Mouse (Mus musculus): Measurements from ENCODE around the gene Shisal1.

The Shisal1 gene

DNA sequence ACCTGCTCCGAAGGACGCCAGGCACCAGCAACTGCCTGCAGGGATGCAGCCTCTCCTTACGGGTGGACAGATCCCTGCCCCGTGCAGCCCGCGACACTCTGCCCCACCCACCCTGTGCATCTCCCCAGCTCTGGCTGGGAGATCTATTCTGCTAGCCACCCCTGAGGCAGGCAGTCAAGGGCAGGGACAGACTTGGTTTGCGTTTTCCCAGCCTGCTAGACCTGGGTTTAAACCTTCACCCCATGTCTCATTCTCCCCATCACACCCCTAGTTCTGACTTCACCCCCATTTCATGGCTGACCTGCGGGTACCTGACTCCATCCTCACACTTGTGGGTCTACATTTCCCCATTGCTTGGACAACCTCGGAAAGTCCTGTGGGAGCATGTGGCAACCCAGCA is at the start of gene Shisal1:
Gene Shisal1 (minus strand): TSS at position 101 of the 400 bp plus-strand sequence.
- DNase-seq: no peak

GRCm38 (mm10) chr15:84490486-84490885 is 43.6 kb upstream of the Shisal1 start:
- DNase-seq: no peak

GRCm38 (mm10) chr15:84484255-84484654 is 37.4 kb upstream of the Shisal1 start:
- no peak for DNase-seq

DNA sequence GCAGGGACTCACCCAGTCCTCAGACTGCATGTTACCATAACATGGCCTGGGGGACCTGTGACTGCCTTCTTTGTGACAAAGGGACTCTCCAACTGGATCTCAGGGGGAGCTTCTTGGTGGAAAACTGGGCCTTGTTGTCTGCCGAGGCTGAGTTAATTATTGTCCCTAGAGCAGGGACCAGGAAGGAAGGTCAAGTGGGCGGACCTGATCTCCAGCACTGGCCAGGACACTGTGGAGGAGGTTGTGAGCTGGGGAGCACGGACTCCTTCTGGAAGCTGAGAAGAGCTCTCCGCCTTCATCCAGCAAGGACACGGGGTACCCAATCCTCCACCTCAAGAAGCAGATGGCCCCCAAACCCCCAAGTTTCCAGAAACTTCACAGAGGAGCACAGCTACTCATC is 36.7 kb upstream of the Shisal1 start:
- DNase-seq: peak; percentile 79 to 86

GRCm38 (mm10) chr15:84481259-84481877 is 34.5 kb upstream of the Shisal1 start:
- peak; percentile 27 to 37 for DNase-seq

DNA sequence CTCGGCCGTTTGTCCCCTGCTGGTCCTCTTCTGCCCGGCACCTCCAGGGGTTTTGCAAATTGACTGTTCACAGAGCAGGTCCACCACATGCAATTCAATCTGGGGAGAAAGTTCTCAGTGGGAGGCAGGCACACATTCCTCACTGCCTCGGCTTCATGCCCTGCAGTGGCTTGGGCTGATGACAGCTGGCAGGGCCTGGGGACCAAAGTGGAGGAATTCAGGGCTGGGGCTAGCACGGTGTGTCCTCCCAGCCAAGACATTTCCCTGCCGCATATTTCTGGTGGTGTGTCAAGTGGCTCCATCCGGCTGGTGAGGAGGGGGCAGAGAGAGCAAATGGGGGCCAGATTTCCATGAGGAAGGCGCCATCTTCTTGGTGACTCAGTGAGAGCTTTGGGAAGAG is 22.5 kb upstream of the Shisal1 start:
- no peak for DNase-seq

DNA sequence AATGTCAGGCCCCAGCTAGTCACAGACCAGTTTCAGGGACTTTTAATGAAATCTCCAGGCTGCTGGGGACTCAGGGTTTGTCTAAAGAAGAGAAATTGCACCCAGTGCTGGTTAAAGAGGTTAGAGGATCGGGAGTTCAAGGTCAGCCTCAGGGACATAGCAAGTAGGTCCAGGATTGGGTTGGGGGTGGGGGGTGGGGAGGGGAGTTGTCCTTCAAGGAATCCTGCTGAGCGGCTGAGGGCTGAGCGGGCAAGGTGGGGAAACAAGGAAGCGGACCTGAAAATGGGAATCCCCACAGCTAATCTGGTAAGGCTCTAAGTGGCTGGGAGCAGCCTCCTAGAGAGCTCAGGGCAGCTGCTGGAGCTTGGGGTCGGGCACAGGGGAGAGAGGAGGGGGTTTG is 20.9 kb upstream of the Shisal1 start:
- no peak for DNase-seq

DNA sequence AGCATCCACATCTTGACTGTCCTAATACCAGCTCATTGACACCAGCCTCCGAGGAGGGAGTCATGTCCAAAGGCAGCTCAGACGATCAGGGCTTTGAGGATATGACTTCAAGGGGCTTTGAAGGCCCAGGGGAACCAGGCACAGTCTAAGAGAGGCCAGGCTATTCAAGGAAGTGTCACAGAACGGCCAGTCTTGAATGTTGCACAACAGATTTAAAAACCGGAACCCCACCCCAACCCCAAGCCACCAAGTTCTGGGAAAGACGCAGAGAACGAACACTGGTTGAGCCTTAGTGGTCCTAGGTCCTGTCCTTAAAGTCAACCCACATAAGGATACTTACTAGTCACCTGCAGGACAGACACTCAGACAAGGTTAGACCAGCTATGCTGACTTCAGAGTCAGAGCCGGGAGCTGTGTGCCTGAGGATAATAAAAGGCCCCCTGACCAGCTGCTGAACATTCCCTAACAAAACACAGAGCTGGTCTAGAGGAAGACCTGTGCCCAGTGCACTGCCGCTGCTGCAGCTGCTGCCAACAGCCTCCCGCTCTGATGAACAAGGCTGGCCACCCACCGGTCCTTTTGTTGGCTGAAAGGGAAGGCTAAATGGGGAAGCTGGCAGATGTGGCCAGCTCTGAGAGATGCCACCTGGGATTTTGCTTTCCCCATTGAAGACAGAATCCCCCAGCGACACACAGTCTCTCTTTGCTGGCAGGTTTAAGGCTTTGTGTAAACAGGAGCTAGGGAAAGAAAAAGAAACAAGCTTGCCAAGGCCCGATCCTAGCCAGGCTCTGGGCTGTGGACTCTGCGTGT is 19.8 kb upstream of the Shisal1 start:
- no peak for DNase-seq

DNA sequence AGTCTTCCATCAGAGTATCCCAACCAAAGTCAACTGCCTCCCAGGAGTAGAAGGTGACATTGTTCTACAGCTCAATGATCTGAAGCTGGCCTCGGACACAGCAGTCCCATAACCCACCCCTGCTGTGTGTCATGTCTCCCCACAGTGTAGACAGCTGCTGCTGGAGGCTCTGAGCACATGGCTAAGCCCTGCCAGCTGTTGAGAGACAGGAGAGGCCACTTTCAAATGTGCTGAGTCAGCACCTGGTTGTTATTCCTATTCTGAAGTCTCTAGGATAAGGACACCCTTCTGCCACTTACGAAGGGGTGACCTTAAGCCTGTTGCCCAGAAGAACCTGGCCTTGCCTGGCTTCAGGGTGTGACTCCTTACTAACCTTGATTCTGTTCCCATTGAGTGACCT is 14.5 kb upstream of the Shisal1 start:
- no peak for DNase-seq

GRCm38 (mm10) chr15:84458983-84459382 is 12.1 kb upstream of the Shisal1 start:
- DNase-seq: no peak

DNA sequence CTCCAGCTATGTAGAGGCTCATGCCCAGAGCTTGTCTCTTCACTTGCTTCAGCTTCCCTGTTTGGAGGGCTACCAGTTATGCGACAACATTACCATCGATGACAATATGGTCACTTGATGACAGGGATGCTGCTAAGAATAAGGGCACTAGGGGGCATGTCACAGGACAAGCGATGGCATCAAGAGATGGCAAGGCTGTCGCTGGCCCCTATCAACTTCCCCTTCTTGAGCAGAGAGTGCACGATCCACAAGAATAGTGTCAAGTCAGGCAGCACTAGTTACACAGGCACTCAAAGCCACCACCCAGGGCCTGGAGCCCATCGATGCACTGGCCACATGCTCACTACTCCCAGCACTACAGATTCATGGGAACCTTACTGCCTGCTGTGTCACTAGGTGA is 8.4 kb upstream of the Shisal1 start:
- DNase-seq: no peak

GRCm38 (mm10) chr15:84453091-84453490 is 6.2 kb upstream of the Shisal1 start:
- DNase-seq: no peak

GRCm38 (mm10) chr15:84450441-84451183 is 3.7 kb upstream of the Shisal1 start:
- peak in 1 of 2 experiments; percentile 30 for DNase-seq

DNA sequence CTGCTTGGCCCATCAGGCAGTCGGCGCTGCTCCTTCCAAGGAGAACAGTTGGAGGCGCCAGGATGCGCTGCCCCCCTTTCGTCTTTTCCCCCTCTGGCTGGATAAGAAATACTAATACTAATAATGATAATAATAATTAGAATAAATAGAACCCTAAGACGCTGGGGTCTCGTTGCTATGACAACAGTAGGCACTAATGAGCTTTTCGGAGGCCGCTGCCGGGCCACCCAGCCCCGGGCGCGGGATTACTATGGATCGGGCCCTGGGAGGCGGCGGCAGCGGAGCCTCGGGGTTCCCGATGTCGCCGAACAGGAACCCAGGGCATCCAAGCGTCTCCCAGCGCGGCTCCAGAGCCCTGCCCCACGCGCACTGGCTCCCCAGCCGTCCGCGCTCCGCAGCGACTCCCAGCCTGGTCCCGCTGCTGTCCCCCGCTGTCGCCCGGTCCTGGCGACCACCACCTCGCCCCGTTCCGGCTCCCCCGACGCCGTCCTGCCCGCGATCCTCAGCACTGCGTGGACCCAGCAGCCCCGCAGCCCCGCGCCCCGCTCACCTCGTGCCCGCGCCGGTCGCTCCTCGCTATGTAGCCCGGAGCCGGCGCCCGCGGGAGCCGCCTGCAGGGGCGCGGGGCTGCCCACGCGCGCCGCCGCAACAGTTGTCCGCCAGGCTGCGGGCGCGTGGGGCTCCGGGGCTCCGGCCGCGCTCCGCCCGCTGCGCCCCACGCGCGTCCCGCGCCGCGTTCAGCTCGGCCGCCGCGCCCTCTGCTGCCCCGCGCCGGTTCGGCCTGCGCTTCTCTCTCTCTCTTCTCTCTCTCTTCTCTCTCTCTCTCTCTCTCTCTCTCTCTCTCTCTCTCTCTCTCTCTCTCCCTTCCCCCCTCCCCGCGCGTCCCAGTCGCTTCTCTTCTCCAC is 833 bp downstream of the Shisal1 start:
- peak in 1 of 2 experiments; percentile 18 for DNase-seq

DNA sequence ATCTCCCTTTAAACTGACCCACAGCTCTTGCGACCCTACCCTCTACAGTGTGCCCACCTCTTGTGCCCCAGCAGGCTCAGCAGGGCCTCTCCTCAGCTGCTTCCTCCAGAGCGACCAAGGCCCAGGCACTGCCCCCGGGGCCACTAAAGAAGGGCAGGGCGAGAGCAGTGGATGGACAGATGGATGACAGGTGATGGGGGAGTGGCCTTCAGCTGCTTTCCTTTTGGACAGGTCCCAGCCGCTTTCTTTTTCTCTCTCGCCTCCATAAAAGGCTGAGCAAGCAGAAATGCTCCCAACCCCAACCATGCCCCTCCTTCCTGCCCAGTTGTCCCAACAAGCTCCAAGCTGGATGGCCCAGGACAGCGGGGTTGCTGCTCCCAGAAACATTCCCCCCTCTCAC is 2.7 kb downstream of the Shisal1 start:
- peak; percentile 50 to 57 for DNase-seq

GRCm38 (mm10) chr15:84443631-84444030 is 3.3 kb downstream of the Shisal1 start:
- DNase-seq: peak; percentile 51 to 67

DNA sequence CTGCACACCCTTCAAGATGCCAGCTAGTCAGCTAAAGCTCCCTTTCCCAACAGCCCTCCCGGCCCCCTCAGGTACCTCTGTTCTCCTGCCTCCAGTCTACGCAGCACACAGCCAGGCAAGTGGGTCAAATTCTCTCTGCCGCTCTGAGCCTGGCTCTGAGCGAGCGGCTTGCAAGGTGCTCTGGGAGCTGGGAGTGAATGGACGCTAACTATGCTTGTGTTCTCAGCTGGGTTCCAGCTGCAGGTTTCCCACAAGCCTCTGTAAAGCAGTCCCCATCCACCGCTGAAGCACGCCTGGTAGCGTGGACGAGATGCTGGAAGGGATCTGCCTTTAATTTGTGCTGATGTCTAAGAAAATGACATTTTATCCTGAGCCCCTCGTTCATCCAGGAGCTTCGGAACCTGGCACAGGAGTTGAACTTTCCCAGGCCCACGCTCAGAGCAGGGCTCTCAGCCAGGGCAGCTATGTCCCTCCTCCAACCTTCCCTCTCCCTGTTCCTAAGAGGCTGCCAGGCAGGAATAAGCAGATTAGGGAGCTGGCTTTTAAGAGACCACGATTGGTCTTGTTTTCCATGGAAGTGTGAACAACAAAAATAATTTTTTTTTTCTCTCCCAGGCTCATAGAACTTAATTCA is 5.1 kb downstream of the Shisal1 start:
- DNase-seq: peak in 1 of 2 experiments; percentile 17

DNA sequence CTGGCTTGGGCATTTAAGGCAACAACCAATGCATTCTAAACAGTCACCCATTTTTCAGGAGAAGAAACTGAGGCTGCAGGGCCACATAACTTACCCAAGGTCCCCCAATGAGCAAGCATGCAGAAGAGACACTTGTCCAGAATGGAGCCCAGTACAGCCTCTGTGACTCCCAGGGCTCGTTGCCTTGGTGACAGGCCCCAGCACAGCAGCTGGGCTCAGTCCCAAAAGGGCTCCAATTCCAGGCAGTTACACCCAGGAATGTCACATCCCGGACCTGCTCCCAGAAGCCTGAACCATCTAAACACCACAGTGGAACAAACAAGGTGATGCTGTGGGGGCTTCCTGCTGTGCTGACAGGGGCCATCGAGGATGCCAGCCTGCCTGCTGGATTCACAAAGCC is 6.1 kb downstream of the Shisal1 start:
- no peak for DNase-seq

DNA sequence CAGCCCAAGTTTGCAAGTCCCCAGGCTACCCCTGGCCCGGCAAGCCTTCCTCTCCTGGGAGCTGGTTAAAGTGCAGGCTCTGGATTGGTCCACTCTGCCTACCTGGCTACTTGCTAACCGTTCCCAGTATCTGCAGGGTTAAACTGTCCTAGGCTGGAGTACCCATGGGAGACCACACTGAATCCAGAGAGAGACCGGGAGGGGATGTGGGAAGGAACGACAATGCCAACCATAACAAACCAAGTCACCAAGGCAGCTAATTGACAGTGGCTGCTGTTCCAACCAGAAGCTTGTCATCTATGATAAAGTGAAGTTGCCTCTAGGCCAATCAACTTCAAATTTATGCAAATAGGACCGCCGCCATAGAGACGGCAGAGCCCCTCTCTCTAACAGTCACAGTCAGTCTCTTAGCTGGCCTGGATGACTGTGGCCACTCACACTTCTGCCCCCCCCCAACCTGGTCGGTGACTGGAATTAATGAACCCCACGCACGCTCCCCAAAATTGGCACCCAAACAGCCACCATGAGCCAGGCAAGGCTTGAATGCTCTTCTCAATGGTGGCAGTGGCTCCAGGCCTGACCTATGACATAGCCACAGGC is 13.2 kb downstream of the Shisal1 start:
- DNase-seq: no peak

- DNase-seq: no peak
Observed at GRCm38 (mm10) chr15:84430482-84430881, 16.4 kb downstream of the Shisal1 start.

GRCm38 (mm10) chr15:84427624-84428023 is 19.3 kb downstream of the Shisal1 start:
- DNase-seq: no peak

- no peak for DNase-seq
Observed at GRCm38 (mm10) chr15:84425733-84426132, 21.2 kb downstream of the Shisal1 start.

All from kidney, postnatal 36 days (tissue).